Mouse (Mus musculus) liver, postnatal 0 days (tissue): ENCODE data around the gene Trcg1. TPM values are rescaled to one million over a fixed set of nuclear protein-coding genes. Genes with fewer than 3 reads are reported as not detected.

Source experiments
- ATAC-seq: fragments of 200-750 bp; cut with Nextera tagmentation; 2 replicates; pipeline ENCODE4 v1.8.0; 2017; ENCODE audit warnings: mild to moderate bottlenecking, moderate library complexity
- DNase-seq: peaks from one replicate; pipeline ENCODE4 v3.0.0-alpha.2; 2016
- H3K27ac ChIP-seq: fragments of 300-500 bp; sonication (generic); 2 replicates; pipeline ENCODE4 v1.5.1; 2014; ENCODE audit warnings: antibody characterized with exemption, moderate library complexity, mild to moderate bottlenecking, low read depth
- H3K27me3 ChIP-seq: fragments of 300-500 bp; sonication (generic); 2 replicates; pipeline ENCODE4 v1.6.1; 2014; ENCODE audit warnings: low read length, control low read depth, mixed read lengths; ENCODE audit not compliant: insufficient read depth
- H3K36me3 ChIP-seq: fragments of 300-500 bp; sonication (generic); replicated peaks from 2 replicates; pipeline ENCODE4 v1.6.1; 2014; ENCODE audit warnings: mild to moderate bottlenecking, control low read depth, low read length, moderate library complexity, mixed read lengths; ENCODE audit not compliant: insufficient read depth
- H3K4me1 ChIP-seq: fragments of 300-500 bp; sonication (generic); 2 replicates; pipeline ENCODE4 v1.6.1; 2014; ENCODE audit warnings: antibody characterized with exemption, mild to moderate bottlenecking, control low read depth; ENCODE audit not compliant: insufficient read depth
- H3K4me2 ChIP-seq: fragments of 300-500 bp; sonication (generic); 2 replicates; pipeline ENCODE4 v1.6.1; 2014; ENCODE audit warnings: low read depth, mild to moderate bottlenecking, low read length, moderate library complexity, mixed read lengths
- H3K4me3 ChIP-seq: fragments of 300-500 bp; sonication (generic); 2 replicates; pipeline ENCODE4 v1.5.1; 2014; ENCODE audit warnings: low read depth, low read length
- H3K9ac ChIP-seq: fragments of 300-500 bp; sonication (generic); replicated peaks from 2 replicates; pipeline ENCODE4 v1.6.1; 2014; ENCODE audit warnings: mild to moderate bottlenecking, moderate library complexity
- H3K9me3 ChIP-seq: fragments of 300-500 bp; sonication (generic); 2 replicates; pipeline ENCODE4 v1.6.1; 2016; ENCODE audit warnings: mild to moderate bottlenecking, control low read depth, low read length, mixed read lengths
- CTCF ChIP-seq: sonication (generic); IDR thresholded peaks from 2 replicates; pipeline ENCODE4 v1.5.1; 2016; ENCODE audit warnings: antibody characterized with exemption, low read depth
- EP300 ChIP-seq: IDR thresholded peaks from 2 replicates; pipeline ENCODE4 v1.6.1; 2016; ENCODE audit warnings: antibody characterized with exemption, low read depth, mild to moderate bottlenecking
- WGBS: fragments of 180-500 bp; shearing (Covaris S2); extraction: QIAGEN DNeasy Blood & Tissue Kit; methylation state at CpG from one replicate; pipeline ENCODE4 v1.1.7; 2014; ENCODE audit not compliant: insufficient replicate concordance; 5-methylcytosine and 5-hydroxymethylcytosine counted together
- polyA plus RNA-seq: library from polyadenylated mRNA; unstranded; fragments of >200 nt; fragmentation: Nextera tagmentation; extraction: Ambion mirVana; gene quantifications from 2 replicates; pipeline ENCODE4 v1.2.1, GENCODE M21; 2015

Trcg1 gene
- polyA plus RNA-seq, 1 experiment from 2014 or later: not detected

GRCm38 (mm10) chr9:57230146-57230783 is 6.1 kb upstream of the Trcg1 start:
- 79% methylated on average over 9 of the region's 9 CpGs for WGBS
- Histone ChIP-seq H3K27ac (no peak overlapping the region), H3K4me3 (no peak overlapping the region), H3K4me1 (peaks cover 22% of the 10 kb centered on the region), H3K9me3 (no peaks in the 10 kb centered on the region), H3K9ac (no peak overlapping the region), H3K4me2 (no peak overlapping the region), H3K27me3 (no peaks in the 10 kb centered on the region), H3K36me3 (no peaks in the 10 kb centered on the region)
- no peak for DNase-seq
- TF ChIP-seq EP300: no peak
- no peak for TF ChIP-seq CTCF
- ATAC-seq: no peak

GRCm38 (mm10) chr9:57231536-57232255 is 4.7 kb upstream of the Trcg1 start:
- Histone ChIP-seq H3K27me3 (no peaks in the 10 kb centered on the region), H3K4me3 (no peak overlapping the region), H3K4me2 (no peak overlapping the region), H3K9me3 (no peaks in the 10 kb centered on the region), H3K4me1 (peaks cover 22% of the 10 kb centered on the region), H3K36me3 (no peaks in the 10 kb centered on the region), H3K9ac (no peak overlapping the region), H3K27ac (no peak overlapping the region)
- no peak for TF ChIP-seq EP300
- no peak for TF ChIP-seq CTCF
- no peak for ATAC-seq
- WGBS: 64% methylated on average over 8 of the region's 8 CpGs
- no peak for DNase-seq

GRCm38 (mm10) chr9:57232341-57232940 is 3.9 kb upstream of the Trcg1 start:
- 78% methylated on average over 5 of the region's 5 CpGs for WGBS
- H3K27me3 ChIP-seq: no peaks in the 10 kb centered on the region
- H3K4me3 ChIP-seq: no peak overlapping the region
- no peak for ATAC-seq
- no peak overlapping the region for H3K9ac ChIP-seq
- DNase-seq: no peak
- peaks cover 22% of the 10 kb centered on the region for H3K4me1 ChIP-seq
- TF ChIP-seq CTCF (no peak), EP300 (no peak)
- H3K9me3 ChIP-seq: no peaks in the 10 kb centered on the region
- H3K4me2 ChIP-seq: peak overlapping the region; percentile 18; the same call in 1 of the 2 replicates
- no peaks in the 10 kb centered on the region for H3K36me3 ChIP-seq
- H3K27ac ChIP-seq: no peak overlapping the region

- Histone ChIP-seq H3K4me3 (no peak overlapping the region), H3K4me1 (peaks cover 22% of the 10 kb centered on the region), H3K9me3 (no peaks in the 10 kb centered on the region), H3K27ac (no peak overlapping the region), H3K27me3 (no peaks in the 10 kb centered on the region), H3K4me2 (peak overlapping the region; percentile 18; the same call in 1 of the 2 replicates), H3K9ac (no peak overlapping the region), H3K36me3 (no peaks in the 10 kb centered on the region)
- 24% methylated on average over 6 of the region's 6 CpGs for WGBS
- DNase-seq: no peak
- peak; percentile 50 for ATAC-seq
- TF ChIP-seq CTCF (no peak), EP300 (peak; percentile 97)
Observed at GRCm38 (mm10) chr9:57233142-57233541, 3.2 kb upstream of the Trcg1 start.

GRCm38 (mm10) chr9:57233767-57234166 is 2.6 kb upstream of the Trcg1 start:
- Histone ChIP-seq H3K9ac (no peak overlapping the region), H3K4me3 (no peak overlapping the region), H3K27me3 (no peaks in the 10 kb centered on the region), H3K27ac (no peak overlapping the region), H3K4me1 (peaks cover 22% of the 10 kb centered on the region), H3K36me3 (no peaks in the 10 kb centered on the region), H3K9me3 (no peaks in the 10 kb centered on the region), H3K4me2 (no peak overlapping the region)
- 58% methylated on average over 3 of the region's 3 CpGs for WGBS
- TF ChIP-seq EP300: no peak
- no peak for TF ChIP-seq CTCF
- no peak for ATAC-seq
- no peak for DNase-seq

- WGBS: 65% methylated on average over 5 of the region's 5 CpGs
- Histone ChIP-seq H3K4me1 (peaks cover 12% of the 10 kb centered on the region), H3K27ac (no peak overlapping the region), H3K4me2 (no peak overlapping the region), H3K27me3 (no peaks in the 10 kb centered on the region), H3K4me3 (no peak overlapping the region), H3K9me3 (no peaks in the 10 kb centered on the region), H3K9ac (no peak overlapping the region), H3K36me3 (no peaks in the 10 kb centered on the region)
- no peak for ATAC-seq
- DNase-seq: no peak
- TF ChIP-seq CTCF (no peak), EP300 (no peak)
Observed at GRCm38 (mm10) chr9:57237705-57238104, 1.3 kb downstream of the Trcg1 start.
